Mouse (Mus musculus) heart, adult 11 months (tissue): ENCODE measurements around the gene Gm19935.

Experiments used
- DNase-seq: peaks from one replicate; pipeline ENCODE4 v3.0.0; 2022

Gene Gm19935

GRCm38 (mm10) chr8:90828987-90829740 lies 12.0 kb upstream of the Gm19935 start:
- peak; percentile 96 for DNase-seq

DNA sequence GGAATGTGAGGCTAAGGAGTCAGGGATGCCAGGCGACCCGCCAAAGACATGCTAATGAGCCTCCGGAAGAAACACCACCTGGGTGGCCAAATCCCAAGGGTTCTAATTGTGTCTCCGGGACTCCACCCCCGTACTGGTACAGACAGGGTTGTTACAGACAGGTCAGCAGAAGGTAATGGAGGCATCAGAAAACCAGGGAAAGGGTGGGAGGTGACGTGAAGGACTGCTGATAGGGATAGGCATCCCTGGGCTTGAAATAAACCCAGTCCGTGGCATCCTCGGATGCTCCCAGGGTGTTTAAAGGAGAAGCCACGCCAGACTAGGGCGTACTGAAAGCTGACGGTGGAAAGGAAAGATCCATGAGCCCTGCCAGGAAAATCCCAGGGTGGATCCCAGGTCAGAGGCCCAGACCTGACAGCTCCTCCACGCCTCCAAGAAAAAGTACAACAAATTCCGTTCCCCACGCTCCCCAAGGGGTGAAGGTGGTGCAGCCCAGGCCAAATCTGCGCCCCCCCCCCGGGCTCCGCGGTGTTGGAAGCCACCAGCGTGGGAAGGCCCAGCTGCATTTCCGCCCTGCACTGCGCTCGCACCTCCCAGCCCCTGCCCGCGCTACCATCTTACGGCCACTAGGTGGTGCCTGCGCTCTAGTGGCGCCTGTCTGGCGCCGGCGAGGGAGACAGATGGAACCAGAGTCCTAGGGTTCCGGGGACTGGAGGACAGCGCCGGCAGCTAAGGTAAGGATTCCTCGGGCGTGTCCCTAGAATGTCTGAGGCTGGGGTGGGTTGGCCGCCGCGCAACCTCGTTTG lies 11.2 kb upstream of the Gm19935 start, which contains the start of gene Chd9:
TSS of gene Chd9 (plus strand) at position 172 of the 806 bp plus-strand sequence.
- DNase-seq = peak; percentile 99

DNA sequence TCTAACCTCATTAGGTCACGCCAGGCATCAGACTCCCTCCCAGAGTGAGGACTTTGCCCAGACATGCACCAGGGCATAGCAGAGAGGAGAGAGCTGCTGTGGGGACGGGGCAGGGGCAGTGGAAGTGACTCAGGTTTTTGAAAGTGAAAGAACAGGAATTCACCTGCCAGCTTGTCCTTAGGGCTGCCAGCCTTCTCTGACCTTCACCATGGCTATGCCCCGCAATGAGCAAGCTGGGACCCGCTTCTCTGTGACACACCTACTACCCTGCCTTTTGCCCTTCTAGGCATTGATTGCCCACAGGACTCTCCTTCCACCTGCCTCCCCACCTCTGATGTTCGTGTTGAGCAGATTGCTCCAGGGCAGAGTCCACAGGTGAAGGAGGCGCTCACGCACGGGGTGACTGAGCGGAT lies 8.3 kb upstream of the Gm19935 start:
- DNase-seq = no peak

DNA sequence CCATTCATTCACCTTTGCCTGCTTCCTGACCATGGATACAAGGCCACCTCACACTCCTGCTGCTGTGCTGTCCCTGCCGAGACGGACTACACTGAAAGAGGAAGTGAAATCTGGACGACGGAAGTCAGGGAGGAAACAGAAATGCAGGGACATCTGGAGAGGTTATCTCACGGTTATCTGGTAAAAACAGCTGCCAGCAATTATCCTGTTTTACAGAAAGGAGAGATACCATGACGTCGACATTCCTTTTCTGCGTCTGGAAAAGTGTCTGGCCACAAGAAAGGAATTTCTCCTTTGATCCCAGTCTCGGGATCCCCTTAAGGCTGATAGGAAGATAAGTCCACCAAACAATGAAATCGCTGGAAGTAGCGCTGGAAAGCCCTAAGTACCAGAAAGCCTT lies 5.2 kb upstream of the Gm19935 start:
- DNase-seq = peak; percentile 98

GRCm38 (mm10) chr8:90820321-90820696 lies 3.1 kb upstream of the Gm19935 start:
- no peak for DNase-seq

DNA sequence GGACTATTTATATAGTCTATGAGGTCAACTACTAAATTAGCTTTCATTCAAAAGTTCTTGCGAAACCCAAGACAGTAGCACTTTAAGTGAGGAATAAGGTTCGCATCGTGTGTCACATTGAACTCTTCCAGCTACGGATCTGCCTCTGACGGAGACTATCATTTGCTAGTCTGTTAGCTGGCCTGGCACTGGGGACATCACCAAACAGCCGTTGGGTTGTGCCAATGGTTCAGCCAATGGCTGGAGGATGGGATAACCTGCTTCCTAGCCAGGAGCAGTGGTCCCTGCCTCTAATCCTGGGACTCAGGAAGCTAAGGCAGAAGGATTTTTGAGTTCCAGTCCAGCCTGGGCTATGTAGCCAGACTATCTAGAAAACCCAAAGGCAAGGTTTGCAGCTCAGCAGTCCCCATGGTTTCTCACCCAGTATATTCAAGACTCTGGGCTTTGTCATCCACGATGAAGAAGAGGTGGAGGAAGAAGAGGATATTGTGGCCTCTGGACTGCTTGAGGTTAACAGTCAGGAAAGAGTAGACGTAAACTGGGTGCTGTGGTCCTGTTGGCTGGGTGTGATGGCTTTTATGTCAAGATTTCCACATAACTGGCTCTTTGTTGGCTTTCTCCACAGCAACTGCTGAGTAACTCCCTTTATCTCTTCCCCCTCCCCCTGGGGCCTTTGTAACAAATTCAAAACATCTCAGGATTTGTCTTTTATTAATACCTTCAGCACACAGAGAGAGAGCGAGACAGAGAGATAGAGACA lies 2.5 kb upstream of the Gm19935 start:
- no peak for DNase-seq

DNA sequence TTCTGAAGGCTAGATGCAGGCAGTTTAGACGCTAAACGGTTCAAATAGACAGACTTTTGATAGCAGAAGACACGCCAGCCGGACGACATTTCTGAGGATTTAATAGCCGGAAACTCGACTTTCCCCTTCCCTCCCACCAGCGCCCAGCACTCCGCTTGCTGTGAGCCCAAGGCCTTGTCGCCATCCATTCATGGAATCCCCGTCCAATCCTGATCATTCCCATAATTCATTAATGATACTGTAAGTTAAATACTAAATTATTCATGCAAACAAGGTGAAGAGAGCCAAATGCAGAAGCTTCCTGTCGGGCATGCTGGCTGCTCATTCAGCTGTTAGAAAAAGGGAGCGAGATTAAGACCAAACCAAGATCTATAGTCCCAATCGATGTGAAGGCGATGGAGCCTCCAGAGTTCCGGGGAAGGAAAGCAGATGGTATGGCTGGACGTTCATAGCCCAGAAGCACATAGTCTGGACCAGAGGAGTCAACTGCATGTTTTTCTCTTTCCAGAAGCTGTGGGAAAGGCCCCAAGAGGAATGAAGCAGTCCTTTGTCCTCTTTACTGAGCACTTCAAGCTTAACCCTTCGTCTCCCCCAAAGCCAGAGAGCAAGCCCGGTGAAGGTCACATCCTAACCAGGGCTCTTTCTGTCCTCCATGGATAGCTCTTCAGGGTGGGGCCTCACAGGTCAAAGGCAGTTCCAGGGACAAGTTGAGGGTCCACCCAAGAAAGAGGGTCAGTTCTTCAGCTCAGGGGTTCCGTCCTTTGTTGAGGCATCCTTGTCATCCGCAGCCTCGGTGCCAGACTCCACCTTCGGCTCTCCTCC lies 921 bp downstream of the Gm19935 start:
- no peak for DNase-seq

- no peak for DNase-seq
Measured at GRCm38 (mm10) chr8:90813602-90814320, 3.4 kb downstream of the Gm19935 start.

DNA sequence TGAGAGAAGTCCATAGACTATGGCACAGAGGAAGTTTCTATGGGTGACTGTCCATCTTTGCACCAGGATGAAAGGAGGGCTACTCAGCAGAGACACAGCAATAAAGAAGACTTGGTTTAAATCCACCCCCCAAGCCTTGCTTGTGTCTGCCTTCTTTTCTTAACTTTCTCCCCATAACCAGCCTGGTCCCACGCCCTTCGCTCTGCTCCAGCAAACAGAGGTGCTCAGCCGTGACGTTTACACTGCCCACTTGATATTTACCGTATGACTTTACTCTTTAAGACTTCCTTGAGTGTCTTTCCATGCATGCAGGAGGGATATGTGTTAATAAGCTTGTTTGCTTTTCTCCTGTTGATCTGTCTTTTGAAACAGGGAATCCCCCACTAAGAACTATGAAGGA lies 17.7 kb downstream of the Gm19935 start:
- no peak for DNase-seq

DNA sequence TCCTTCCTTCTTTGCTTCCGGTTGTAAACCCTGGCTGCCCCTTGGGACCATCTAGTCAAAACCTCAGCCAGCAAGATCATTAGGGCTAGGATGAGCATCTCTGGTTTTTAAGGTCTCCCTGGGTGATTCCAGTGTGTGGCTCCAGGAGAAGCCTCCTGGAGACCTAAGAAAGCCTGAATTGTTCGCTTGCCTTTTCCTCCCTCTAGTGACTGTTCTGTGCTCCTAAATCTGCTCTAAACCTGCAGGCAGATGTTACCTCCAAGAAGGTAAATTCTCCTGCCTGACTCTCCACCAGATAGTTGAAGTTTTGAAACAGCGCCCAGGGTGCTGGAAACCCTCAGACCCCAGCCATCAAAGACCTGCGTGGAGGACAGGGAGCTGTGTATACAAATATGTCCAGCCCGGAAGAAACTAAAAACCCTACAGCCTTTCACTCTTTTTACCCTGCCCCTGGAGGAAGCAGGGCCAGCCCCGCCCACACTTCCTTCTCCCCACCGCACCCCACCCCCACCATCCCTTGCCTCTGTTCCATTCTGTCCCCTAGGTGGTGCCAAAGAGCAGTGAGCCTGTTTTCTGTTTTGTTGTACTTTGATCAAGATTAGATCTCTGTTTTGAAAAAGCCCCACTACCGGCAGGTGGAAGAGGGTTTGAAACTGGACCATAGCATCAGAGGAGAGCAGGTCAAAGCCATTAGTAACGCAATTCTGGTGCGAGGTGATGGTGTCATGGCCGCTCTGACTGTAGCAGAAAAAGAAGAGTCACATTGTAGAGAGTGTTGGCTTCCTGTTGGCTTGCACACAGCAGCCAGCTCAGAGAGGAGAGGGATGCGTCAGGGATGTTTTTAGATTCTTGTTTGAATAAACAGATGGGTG lies 22.0 kb downstream of the Gm19935 start:
- DNase-seq = peak; percentile 98

DNA sequence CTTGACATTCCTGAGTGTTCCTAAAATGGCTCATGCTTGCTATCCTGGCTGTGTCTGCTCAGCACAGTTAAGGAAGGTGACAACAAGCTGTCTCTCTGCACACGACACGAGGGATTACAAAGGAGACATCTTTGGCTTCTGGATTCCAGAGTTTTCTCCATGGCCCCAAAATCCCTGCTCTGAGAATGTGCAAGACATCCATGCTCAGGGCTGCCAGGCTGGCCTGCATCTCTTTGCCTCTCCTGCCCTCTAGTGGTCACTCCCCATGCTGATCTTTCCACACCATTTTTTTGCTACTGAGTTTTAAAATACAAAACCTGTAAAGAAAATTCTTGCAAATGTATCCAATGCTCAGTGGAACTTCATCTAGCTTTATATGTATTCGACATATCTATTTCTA lies 23.5 kb downstream of the Gm19935 start:
- DNase-seq = peak; percentile 92

DNA sequence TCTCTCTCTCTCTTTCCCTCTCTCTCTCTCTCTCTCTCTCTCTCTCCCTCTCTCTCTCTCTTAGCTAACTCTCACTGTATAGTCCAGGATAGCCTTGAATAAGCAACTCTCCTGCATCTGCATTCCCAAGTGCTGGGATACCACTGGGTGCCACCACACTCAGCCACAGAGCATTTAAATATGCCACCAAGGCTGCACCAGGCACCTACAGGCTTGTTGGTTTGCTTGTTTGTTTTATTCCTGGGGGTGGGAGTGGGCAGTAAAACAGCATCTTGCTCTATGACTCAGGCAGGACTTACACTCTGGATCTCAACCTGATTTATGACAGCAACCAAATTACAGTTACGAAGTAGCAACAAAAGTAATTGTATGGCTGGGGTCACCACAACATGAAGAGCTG lies 25.6 kb downstream of the Gm19935 start:
- DNase-seq = peak; percentile 55

DNA sequence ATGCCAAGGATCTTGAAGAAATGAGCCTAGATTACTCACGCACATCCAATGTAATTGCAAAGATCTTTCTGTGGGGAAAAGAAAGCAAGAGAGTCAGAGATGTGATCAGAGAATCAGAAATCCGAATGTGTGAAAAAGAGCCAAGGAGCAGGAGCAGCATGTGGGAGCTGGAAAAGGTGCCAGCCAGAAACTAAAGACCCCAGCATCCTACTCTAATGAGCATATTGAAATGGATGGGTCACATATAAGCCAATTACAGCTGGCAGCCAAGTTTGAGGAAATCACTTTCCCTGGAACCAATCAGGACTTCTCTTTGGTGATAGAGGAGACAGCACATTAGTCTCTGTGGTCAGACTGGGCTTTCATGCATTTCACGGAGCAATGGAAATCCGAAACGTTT lies 47.4 kb downstream of the Gm19935 start:
- DNase-seq = no peak
